Mouse (Mus musculus) layer of hippocampus, adult 11-12 months (tissue): ENCODE measurements around the gene Ppfibp1.
A peak's percentile ranks its signal among the peaks of the same experiment; 100 is the strongest.

Experiments
- DNase-seq: peaks from one replicate; pipeline ENCODE4 v3.0.0; 2022; ENCODE audit warnings: low spot score

Gene Ppfibp1

DNA sequence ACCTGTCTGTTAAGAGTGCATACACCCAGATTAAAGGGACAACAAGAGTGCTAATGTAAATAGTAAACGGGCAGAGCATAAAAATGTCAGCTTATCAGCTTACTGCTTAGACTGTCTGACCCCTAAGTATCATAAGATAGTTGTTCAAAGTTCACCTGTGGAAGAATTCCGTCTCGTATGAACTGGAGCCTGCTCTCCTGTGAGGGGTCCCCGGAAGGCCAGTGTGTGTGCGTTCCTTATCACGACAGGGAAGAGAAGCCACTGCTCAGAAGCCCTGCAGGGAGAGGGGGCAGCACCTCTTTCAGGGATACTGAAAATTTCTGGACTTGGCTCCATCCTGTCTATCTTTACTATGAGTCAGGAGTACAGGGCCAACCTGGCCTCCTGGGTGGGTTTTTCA lies 108.7 kb downstream of the Ppfibp1 start:
- DNase-seq: no peak

DNA sequence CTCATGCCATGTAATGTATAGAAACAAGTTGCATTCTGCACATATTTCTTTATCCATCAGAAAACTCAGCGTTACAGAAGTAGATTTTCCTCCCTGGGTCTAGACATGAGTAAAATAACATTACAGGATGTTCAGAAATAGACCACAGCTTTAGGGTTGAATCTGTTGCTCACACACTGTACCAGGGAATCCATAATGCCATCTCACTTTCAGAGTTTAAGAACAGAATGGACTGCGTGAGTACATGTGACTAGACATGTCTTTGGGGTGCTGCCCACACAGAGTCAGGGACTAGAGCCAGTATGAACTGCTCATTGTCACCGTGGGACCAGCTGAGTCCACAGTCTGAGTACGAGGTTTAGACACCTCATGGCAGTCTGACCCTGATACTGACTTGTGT lies 110.4 kb downstream of the Ppfibp1 start:
- DNase-seq: no peak

DNA sequence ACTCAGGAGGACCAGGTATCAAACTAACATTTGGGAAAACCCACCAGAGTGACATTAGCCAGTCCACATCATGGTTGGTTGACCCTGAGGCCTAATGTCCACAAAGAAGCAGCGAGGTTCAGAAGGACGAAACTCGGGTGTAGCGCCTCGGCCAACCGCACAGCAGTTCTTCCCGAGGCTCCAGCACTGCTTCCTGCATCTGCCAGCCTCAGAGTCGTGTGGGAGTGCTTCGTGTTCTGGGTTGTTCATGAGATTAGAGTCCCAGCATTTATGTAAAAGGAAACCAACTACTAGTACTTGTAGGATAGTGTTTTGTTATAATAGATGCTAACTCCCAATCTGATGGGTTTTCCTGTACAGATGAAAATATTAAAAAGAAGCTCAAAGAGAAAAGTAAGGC lies 111.0 kb downstream of the Ppfibp1 start:
- peak; percentile 30 for DNase-seq

DNA sequence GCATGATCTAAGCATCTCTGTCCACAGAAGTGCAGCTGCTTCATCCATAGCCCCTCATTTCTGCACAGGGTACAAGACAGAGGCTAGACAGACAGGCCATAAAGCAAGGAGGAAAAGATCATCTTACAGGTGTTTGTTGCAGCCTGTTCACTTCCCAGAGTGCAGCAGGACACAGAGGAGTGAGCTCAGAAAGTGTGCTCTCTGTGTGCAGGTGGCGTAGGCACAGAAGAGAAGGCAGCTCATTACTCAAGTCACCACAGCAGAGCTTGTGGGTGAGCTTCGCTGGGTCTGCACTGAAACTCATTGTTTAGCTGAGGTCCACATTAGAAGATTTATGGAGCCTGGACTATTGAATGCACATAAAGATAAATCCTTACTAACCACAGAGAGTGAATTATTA lies 111.5 kb downstream of the Ppfibp1 start:
- DNase-seq: no peak

DNA sequence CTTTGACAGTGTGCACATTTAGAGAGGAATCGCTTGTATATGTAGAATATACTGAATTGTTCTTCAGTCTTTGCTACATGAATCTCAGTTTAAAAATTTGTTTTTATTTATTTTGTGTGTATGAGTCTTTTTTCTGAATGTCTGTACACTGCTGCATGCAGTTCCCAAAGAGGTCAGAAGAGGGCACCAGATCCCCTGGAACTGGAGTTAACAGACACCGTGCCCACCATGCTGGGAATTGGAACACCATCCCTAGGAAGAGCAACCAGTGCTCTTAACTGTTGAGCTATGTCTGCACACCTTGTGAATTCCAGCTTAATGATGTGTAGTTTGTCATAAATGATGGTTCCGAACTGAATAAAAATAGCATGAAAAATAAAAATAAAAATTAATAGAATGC lies 119.9 kb downstream of the Ppfibp1 start:
- DNase-seq: peak; percentile 37

DNA sequence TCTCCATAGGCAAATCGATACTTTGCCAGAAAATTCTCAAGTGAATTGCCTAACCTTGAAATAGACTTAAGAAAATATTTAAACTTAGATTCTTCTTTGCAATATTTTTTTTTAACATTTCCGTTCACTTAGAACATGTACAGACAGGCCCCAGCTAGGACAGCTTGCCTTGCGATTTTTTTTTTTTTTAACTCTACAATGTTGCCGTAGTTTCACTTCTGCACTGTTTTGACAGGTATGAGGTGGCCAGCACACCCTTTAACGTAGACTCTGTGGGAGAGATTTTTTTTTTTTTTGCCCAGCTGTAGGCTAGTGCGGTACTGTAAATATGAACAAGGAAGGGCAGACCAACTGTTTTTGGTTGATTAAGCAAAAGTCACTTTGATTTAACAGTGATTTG lies 122.1 kb downstream of the Ppfibp1 start:
- no peak for DNase-seq

DNA sequence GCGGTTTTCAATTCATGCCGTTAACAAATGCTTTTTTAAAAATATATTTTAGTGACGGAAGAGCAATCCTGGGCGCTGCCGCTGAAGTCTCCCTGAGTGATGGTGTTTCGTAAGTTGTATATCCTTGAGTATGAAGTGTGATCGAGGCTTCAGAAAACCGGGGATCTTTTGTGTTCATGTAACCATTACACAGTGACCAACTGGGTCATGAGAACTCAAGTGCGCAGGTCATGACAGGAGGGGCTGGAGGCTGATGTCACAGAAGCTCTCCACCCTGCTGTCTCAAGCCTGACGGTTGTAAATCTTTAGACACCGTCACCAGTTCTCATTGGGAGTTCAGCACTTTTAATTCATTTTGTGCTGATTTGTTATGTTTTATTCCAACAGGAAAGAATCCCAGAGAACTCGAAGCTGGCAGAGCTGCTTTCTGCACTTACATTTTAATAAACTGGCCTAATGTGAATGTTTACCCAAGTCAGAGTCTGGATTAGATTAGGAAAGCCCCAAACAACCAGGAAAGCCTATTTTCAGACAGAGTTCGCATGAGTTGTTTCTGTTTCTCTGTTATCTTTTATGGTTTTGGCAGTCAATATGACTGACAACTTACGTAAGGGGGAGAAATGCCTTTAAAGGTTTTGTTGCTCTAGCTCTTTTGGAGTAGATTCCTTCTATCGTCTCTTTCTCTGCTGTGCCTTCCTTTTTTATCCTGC lies 122.7 kb downstream of the Ppfibp1 start:
- no peak for DNase-seq

DNA sequence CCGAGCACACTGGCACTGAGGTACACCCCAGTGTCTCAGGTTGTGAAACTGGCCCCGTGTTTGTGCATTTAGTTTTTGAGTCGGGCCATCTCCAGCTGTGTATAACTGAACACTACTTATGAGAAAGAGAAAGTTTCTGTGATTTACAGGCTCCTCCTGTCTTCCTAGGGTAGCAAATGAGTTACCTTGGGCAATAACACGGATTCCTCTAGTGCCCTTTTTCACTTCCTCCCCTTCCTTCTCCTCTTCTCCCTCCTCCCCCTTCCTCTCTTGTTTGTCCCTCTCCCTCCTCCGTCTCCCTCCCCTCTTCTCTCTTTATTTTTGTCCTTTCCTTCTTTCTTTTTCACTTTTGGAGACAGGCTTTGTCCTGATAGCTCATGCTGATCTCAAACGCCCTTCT lies 123.3 kb downstream of the Ppfibp1 start:
- DNase-seq: no peak

DNA sequence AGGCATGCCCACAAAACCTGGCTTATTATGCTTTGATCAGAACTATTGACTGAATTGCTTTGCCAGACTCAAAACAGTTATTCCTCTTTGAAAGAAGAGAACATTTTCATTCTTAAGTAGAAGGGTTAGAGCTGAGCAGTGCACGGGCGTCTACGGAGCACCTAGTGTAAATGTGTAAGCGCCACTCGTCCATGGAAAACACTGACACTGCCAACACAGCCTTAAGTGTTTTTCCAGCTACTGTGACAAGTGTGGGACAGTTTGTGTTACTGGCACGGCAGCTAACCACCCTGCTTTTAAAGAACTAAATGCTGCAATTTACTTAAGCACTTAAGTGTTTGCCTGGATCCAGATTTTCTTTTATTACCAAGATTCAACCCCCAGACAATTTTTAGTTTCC lies 123.7 kb downstream of the Ppfibp1 start:
- no peak for DNase-seq

DNA sequence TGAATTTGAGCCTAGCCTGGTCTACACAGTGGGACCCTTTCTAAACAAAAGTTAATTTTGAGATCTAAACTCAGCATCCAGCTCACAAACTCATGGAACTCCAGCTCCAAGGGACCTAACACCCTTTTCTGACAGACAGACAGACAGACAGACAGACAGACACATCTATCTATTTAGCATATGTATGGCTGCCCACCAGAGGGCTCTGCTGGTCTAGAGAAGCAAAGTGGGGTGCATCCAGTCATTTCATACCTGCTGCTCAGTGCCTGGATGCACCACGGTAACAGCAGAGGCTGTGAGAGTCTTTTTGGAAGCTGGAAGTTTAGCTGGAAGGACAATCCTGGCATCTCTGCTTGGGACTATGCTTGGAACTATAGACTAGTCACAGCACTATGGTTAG lies 125.3 kb downstream of the Ppfibp1 start:
- no peak for DNase-seq

DNA sequence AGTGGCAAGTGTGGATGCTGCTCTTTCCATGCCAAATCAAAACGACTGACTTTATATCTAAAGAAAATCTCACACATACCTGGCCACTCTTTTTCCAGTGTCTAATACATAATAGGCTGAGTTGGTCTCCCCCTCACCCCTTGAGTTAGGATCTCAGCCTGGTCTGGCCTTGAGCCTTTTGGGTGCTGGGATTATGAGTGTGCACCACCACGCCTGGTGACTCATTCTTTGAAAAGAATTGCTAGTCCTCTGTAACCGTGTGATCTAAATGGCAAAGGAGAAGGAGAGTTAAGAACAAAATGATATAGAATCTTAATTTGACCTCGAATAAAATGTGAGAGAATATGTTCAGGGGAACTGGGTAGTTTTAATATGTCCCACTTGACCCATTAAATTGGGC lies 129.6 kb downstream of the Ppfibp1 start:
- DNase-seq: no peak

DNA sequence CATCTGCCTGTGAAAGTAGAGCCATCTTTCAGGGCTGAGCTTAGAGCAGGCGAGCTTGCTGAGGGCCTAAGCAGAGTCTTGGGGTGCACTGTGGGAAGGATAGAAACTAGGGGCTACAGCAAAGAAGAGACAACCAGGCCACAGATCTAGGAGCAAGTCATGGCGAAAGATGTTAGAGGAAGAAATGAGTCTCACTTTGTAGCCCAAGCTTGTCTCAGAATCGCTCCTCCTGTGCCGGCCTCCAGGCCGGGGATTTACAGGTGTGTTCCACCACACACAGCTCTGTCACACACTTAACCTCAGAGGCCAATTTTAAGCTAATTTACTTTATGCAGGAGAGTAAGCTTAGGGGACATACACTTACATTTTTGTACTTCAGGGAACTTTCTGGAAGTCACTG lies 130.1 kb downstream of the Ppfibp1 start:
- no peak for DNase-seq

DNA sequence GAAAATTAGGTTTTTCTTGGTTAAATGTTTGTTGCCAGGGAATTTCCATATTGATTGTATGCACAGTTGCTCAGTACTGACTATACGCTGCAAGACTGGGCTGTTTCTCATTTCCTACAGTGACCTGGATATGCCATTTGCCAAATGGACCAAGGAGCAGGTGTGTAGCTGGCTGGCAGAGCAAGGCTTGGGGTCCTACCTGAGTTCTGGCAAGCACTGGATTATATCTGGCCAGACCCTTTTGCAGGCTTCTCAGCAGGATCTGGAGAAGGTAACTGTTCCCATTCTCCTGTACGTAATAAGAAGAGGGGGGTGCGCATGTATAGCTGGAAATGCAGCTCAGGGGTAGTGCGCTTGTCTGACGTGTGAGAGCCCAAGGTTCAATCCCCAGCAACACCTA lies 132.9 kb downstream of the Ppfibp1 start:
- DNase-seq: no peak

DNA sequence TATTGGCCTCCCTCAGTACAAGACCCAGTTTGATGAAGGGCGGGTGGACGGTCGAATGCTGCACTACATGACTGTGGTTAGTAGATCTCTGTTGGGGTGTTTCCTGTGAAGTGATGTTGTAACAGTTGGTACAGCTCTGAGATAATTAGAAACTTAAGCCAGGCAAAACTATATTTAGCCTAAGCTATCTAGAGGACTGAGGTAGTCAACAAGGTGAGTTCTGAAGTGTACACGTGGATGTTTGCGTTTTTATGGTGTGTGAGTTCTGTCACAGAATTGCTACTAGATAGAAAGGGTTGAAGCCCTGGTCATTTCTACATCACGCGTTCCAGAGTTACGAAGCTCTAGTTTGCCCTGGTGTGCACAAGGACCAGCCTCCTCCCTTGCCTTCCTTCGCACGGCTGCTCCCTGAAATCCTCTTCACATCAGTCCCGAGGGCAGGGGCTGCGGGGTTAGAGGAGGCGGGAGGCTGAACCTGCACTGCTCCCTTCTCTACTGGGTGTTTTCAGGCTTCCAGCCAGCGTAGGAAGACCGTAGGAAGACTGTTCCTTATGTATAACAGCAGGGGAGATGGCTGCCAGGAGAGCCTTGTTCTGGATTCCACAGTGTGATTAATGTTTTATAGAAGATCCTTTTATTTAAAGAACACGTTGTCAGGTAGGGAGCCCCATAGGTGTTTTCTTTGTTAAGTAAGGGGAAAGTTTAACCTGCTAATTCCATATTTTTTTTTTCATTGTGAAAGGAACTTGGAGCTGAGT lies 134.3 kb downstream of the Ppfibp1 start:
- no peak for DNase-seq

DNA sequence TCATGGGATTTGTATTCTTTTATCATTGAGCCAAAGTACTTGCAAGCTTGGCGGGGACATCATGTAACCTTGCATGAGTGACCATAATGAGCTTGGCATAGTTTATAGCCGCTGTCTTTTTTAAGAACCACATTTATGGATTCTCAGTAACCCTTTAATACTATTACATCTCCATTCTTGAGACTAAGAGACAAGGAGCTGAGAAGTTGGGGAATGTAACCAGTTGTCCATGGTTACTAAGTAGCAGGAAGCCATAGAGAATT lies 134.8 kb downstream of the Ppfibp1 start:
- no peak for DNase-seq

DNA sequence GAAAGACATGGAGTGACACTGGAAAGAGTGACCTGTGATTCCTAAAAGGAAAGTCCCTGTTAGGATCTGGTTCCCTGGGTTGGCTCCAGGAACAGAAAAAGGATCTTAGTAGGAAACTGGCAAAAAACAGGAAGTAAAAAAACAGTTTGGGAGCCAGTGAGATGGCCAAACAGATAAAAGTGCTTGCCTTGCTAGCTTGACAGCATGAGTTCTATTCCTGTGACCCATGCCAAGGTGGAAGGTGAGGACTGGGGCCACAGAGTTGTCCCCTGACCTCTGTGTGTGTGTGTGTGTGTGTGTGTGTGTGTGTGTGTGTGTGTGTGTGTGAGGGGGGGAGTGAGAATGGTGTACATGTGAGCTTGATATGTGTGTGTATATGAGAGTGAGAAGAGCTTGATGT lies 135.3 kb downstream of the Ppfibp1 start:
- DNase-seq: no peak

DNA sequence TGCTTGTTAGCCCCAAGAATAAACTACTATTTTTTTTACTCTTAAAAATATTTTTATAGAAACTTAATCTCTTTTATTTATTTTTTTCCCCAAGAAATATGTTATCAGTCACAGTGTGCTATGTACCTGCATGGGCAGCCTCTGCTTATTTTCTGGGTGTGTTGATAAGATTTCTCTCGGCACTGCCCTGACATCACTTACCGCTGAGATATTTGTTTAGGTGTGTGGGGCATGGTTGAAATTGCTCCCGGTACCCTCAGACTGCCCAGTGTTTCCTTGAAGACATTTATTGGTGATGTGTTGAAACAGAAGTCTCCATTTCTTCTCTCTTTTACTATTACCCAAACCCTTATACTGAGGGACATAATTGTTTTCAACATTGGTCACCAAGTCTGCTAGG lies 136.5 kb downstream of the Ppfibp1 start:
- no peak for DNase-seq

DNA sequence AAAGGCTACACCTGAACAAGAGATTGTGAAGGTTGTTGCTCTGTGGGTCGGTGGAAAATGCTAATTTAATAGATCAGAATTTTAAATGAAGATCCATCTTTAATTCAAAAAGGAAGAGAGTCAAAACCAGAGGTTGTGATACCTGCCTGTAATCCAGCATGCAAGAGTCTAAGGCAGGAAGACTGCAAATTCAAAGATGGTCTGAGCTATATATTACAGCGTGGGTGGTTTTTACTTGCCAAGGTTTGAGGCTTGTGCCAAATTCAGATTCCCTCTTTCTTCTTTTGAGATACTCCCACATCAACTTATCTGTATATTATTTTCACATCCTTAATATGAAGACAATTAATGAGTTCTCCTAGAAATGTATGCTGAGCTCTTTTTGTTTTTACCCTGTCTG lies 140.1 kb downstream of the Ppfibp1 start:
- no peak for DNase-seq

DNA sequence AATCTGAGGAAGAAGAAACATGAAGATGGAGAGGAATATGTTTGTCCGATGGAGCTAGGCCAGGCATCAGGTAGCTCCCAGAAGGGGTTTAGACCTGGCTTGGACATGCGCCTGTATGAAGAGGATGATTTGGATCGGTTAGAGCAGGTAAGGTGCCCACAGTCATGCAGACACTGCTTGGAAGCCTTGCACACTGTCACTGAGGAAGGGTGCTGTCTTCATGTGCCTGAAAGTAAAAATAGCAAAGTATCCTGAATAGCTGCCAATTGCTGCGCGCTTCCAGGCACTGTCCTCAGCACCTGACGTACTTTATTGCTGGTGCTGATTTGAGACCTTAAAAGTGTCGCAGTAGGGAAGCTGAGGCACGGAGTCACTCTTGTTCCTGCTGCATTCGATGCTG lies 141.3 kb downstream of the Ppfibp1 start:
- no peak for DNase-seq

DNA sequence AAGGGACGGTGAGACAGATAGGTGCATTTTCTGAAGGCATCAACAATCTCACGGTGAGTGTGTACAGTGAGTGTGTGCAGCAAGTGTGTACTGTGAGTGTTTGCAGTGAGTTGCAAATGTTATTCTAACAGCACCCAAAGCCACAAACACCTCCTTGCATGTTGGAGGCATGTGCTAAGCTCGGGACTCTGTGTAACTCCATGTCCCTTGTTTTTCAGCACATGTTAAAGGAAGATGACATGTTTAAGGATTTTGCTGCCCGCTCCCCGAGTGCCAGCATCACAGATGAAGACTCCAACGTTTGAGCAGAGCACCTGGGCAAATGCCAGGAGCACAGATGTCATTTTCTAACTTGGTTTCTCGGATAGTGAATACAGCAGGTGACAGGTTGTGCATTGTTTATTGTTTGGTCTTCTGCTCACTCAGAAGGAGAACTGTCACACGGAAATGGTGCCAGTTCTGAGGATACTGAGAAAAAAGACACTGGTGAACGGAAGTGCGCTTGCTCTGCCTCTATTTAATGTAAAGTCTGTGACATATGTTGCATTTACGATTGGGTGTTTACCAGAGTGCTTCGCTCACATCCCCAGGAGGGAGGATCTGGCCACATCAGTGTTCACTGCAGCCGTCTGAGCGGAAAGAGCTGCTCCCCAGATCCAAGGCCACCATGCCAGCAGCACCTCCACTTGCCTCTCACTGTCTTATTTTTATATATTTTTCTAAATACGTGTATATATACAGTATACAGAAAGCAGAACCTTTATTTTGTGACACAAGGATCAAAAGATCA lies 142.0 kb downstream of the Ppfibp1 start:
- DNase-seq: no peak

DNA sequence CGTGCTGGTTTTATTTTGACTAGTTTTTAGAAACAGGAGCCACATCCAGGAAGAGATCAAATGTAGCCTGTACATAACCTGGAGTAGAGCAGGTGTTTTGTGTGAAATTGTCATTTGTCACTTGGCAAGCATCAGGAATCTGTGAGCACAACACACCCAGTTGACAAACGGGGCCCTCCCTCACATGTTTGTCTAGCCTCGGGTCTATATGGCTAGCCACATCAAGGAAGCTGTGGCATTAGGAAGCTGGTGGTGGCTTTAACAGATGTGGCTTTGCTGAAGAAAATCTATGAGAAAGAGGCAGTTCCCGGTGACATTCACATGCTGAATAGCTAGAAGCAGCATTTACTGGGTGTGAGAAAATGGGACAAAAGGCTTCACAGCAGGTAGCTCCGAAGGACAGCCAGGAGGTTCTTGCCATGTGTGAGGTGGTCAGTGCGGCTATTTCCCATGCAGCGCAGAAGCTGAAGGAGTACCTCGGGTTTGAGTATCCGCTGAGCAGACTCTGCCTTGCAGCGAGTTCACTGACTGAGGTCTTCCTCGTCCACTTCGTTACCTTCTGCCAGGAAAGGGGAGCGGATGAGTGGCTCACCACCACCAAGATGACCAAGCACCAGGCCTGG lies 144.1 kb downstream of the Ppfibp1 start, which contains the start of gene Rep15:
Gene Rep15 (plus strand): TSS at position 282 of the 623 bp plus-strand sequence.
- no peak for DNase-seq
